Mouse (Mus musculus) kidney, postnatal 25 days (tissue): ENCODE measurements around the gene Edn3.

Experiments used
- DNase-seq, 2 experiments: peaks; one replicate each; pipeline ENCODE4 v3.0.0; 2021; ENCODE audit warnings: mixed read lengths in 2 of 2

The Edn3 gene

DNA sequence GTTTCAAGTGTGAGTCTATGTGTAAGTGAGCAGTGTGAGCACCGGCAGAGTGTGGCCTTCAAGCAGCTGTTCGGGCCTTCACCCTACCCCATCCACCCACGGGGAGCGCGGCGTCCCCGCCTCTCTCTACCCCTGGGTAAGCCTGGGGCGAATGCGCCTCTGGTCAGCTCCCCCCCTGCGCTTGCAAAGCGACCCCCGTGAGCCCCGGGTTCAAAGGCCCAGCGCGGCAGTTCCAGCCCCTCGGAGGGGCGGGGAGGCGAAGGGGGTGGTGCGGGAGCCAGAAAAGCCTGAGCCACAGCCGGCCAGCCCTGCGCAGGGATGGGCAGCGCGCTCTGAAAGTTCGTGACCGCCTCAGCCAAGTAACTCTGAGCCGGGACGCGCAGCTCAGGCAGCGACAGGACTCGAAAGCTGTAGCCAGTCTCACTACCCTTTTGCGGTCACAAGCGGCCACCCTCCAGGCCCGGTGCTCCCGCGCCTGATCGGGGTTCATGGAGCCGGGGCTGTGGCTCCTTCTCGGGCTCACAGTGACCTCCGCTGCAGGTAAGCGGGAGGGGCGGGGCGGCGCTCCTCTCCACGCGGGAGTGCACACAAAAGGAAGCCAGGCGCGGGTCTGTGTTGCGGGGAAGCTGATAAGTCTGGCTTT, at the start of gene Edn3:
TSS of gene Edn3 (plus strand) at position 141 of the 643 bp plus-strand sequence.
- peak; percentile 5 to 39 for DNase-seq

DNA sequence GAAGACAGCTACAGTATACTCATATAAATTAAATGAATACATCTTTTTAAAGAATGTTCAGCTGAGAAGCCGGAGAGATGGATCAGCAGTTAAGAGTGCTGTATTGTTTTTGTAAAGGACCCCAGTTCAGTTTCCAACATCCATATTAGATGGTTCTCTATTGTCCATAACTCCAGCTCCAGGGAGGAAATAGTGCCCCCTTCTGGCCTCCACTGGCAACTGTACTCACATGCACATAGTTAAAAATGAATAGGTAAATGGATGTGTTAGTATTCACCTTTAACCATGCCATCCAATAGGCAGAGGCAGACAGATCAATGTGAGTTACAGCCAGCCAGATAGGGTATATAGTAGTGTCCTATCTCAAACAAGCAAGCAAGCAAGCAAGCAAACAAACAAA, 48.4 kb upstream of the Edn3 start:
- no peak for DNase-seq

DNA sequence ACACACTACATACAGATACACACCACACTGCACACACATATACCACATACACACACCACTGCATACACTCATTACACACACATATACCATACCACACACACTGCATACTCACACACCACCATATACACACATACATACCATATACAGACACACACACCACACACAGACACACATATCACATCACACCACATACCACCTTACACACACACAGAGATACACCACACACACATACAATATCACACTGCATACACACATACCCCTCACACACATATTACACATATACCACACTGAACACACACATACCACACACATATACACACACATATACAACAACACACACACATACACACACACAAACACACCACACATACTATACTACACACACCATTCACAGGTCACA, 44.5 kb upstream of the Edn3 start:
- no peak for DNase-seq

DNA sequence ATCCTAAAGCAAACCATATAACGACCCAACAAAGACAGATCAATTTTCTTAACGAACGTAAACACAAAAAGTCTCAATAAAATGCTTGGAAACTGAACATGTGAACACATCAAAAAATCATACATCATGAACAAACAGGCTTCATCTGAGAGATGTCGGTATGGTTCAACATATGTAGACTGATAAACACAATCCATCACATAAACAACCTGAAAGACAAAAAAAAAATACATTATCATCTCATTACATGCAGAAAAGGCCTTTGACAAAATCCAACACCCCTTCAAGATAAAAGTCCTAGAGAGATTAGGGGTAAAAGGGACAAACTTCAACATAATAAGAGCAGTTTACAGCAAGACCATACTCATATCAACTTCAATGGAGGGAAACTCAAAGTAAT, 42.6 kb upstream of the Edn3 start:
- no peak for DNase-seq

DNA sequence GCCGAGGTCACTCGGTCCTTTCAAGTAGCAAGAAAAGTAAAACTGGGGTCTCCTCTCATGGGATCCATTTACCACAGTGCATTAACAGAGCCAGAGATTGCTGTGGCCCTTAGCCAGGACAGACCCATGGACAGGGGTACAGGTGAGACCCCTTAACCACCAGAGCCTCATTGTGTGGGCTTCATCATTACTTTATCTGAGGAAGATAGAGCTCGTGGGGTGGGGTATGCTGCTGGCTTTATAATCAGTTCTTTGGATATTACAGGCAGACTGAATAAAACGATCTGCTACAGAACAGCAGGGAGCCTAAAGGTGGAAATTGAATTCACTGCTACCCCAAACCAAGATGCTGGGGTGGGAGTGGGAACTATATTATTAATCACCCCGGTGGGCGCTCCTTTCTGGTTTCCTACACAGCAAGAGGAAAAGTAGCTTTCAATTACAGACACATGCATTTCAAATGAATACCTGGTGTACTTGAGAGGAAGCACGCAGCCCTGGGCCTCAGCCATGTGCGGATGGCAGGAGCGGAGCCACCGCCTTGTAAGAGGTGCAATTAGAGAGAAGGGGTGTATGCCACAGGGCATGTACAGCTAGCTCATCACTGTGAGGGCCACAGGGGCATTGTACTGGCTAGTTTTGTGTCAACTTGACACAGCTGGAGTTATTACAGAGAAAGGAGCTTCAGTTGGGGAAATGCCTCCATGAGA, 33.1 kb upstream of the Edn3 start:
- no peak for DNase-seq

DNA sequence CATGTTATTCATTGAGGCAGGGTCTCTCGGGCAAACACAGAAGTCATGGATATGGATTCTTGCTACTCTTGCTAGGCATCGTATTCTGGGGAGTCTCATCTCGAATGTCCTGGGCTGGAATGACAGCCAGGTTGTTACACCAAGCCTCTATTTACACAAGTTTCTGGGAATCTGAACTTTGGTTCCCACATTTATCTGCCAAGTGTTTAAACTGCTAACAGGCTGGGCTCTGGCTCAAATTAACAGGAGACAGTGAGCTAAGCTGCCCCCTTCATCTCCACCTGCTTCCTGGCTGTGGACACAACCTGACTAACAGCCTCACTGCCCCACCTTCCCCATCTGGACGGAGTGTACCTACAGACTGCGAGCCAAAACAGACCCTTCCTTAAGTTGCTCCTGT, 28.5 kb upstream of the Edn3 start:
- DNase-seq: no peak

DNA sequence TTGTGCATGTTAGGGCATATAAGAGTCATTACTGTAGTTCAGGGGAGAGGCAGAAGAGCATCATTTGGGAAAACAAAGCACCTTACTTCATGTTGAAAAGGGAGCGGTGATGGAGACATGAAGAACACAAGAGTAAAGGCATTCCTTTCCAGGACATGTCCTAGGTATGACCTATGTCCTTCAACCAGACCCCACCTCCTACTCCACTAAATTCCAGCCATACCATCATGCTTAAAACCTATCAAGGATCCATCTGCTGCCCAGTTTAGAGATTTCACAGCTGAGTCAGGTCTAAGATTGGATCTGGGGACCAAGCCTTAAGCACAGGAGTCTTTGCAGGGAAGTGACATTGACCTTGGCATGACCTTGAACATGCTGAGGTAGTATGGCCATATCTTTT, 25.1 kb upstream of the Edn3 start:
- DNase-seq: no peak

DNA sequence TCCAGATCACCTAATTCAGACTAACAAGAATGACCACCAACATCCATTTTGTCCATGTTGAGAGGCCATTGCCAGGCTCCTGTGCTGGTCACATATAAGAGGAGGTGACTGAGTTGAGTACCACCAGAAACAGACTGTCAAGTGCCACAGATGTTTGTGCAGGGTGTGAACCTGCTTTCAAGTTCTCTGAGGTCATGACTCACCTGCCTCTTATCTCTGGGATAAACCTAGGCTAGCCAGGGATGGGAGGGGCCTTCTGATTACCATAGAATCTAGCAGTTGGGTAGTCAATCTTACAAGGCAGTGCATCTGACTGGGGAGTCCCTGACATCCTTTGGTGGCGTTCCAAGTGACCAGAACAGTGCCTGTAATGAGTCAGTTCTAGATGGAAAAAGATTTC, 13.2 kb upstream of the Edn3 start:
- DNase-seq: no peak

DNA sequence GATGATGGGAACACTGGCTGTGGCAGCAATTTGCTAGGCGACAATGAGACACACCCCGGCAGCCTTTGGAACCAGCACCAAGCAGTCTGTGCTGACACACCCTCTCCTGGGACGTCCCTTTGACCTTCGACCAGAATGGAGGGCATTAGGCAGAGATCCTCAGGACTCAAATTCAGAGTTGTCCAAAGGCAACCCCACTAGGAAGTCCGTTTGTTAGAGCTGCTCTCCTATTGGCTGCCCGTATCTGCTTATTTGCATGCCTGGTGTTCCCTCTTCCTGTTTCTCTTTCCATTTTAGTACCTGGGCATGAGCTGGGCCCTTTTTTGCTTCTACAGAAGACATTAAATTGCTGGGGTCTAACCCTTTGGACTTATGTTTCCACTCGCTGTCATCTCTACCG, 12.0 kb upstream of the Edn3 start:
- no peak for DNase-seq

DNA sequence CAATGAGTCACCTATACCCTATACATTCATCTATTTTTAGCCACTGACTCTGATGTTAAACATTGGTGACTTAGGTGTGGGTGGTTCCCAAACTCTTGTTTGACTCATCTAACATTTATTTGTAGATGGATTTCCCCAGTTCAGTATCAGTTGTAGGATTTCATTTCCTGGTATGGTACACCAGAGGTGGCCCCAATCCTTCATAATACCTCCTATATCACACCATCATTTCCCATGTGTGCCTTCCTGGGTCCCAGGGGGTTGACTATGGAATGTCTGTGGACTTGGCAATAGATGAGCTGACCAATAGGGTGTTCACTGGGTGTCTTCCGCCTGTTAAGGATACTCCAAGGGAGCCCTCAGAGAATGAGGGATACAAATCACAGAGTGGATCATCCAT, 7.2 kb upstream of the Edn3 start:
- no peak for DNase-seq

DNA sequence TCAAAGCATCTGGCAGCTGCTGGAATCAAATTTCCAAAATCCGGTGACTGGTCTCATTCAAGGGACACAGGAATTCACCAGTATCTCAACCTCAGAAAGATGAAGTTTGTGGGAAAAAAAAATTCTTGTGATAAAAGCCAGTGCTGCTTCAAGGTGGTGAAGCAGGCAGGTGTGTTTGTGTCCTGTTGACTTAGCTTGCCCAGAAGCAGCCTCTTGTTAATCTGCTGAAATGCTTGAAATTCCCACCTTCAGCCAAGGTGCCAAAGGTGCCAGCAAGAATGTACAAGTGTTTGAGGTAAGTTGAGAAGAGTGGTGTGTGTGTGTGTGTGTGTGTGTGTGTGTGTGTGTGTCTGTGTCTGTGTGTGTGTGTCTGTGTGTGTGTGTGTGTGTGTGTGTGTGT, 6.2 kb upstream of the Edn3 start:
- DNase-seq: no peak

DNA sequence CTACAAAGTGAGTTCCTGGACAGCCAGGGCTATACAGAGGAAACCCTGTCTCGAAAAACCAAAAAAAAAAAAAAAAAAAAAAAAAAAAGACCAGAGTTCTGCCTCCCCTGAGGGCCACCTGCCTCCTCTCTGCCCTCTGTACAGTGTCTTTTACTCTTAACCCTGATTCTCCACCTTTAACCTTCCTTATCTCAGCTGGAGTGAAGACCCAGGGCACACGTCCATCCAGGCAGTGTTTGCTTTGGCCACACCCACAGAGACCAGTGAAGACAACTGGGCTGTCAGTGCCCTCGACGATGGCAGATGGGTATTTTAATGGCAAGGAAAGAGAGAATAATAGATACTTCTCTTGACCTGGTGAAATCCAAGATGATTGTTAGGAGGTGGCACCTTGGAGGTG, 1.2 kb upstream of the Edn3 start:
- DNase-seq: no peak

DNA sequence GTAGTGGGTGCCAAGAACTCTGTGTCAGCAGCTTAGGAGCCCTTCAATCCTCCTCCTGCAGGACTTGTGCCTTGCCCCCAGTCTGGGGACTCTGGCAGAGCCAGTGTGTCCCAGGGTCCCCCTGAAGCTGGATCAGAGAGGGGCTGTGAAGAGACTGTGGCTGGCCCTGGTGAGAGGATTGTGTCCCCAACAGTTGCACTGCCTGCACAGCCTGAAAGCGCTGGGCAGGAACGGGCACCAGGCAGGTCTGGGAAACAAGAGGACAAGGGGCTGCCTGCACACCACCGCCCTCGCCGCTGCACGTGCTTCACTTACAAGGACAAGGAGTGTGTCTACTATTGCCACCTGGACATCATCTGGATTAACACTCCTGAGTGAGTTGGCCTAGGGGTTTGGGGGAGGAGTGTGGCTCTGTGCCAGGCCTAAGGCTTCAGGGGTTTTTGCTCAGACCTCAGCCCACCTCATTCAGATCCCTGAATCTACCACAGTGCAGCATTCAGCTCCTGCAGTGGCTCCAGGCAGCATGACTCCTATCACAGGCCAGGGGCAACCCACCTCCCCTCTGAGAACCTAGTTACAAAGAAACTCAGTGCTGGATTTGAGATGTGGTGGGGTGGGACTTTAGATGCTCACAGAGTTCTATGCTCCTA, 1.2 kb downstream of the Edn3 start:
- DNase-seq: no peak

DNA sequence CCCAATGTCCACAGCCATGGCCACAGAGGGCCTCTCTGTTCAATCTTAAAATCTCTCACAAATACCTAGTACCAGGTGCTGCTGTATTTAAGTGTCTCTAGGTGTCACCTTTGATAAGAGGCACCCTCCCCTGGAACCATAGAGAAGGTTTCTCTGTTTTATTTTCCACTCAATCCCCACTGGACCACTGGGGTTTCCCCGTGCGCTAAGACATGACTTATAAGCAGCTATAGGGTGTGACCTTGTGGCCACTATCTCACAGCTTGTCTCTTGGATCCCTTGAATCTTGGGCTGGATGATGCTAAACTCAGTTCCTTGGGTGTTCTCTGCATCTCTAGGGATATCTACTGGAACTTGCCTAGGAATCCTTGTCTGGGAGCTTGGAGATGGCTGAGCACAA, 1.9 kb downstream of the Edn3 start:
- no peak for DNase-seq

DNA sequence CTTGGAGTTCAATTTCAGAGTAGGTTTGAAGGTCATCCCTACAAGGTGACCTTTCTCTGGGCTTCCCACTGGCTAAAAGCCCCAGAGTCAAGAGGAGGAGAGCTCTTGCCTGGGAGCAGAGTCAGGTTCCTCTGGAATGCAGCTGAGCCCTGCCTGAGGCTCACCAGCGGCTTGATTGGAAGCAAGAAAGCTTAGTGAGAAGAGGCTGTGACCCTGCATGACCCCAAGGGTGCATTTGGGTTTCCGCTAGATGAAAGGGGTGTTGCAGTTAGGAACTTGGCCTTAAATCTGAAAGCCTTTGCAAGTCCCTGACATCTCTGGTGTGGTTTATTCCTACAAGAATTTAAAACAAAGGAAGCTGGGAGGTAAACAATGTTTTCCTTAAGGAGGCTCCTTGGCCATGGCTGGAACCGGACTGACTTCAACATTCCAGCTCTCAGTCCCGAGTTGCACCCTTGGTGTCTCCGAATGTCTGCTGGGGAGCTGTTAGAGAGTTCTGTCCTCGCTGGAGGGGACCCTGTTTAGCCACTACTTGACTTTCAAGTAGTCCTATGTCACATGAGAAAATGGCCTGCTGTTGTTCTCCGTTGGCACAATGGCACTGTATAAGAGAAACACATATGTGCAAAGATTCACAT, 8.6 kb downstream of the Edn3 start:
- DNase-seq: peak in 1 of 2 experiments; percentile 12

DNA sequence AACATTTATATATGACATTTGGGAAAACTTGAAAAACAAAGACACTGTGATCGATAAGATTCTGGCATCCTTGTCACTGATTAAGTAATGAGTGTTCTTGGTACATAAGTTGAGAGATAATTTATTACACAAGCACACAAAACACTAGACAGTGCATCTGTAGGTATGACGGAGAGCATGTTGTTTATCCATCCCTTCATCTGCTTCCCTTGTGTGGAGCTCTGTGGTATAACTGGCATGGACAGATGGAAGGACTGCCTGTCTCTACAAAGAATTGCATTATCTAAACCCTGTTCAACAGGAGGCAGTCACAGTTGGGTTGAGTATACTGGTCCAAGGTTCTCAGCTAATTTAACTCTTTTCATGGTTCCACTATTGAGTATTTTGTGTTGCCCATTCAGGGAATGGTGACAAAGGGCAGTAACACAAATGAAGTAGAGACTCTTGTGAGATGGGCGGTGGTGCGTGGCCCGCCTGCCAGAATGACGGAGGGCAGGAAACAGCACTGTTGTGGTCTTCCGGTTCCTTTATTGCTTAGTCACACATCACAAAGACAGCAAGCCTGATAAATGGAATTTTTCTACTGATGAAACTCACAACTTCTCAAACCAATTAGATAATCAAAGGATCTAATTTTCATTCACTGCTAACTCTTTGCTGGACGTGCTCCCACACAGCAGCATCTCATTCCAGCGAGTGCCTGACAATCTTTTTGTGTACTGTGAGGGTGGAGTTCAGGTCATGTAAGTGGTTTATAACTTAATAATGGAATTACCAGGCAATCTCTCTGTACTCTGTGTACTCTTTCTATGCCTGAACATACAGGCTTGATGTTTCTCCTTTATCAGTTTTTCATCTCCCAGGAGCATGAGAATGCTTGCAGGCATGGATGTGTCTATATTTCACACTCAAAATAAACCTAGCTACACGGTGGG, 14.0 kb downstream of the Edn3 start:
- no peak for DNase-seq

DNA sequence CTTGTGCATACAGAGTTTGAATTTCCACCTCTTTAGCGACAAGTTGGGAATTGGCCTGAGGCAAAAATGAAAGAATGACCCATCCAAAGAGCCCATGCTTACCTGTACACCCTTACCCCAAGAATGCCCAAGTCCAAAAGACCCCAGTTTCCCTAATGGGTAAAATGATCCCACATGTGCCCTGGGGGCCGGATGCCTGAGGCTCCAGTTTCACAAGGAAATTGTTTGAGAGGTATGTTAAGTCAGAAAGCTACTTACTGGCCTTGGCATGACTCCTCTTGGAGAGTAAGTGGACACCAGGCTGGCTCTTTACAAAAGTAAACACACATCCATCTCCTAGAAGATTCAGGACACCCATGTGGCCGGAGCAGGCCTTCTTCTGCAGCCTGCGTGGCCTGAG, 21.6 kb downstream of the Edn3 start:
- no peak for DNase-seq

DNA sequence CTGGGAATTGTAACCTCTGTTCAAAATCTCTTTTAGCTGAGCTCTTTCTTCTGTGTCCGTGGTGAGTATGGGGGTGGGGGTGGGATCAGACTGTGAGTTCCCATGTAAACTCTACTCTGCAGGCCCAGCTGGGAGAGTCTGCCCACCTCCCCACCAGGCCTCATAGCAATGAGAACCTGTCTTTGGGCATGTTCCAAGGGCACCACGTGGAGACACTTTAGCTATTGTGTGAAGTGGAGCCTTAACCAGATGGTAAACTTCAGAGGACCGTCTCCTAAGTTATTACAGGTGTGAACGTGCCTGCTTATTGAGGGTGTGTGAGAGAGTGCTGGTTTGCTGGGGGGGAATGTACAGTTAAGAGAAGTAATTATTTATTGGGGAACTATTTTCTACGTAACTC, 22.5 kb downstream of the Edn3 start:
- no peak for DNase-seq

DNA sequence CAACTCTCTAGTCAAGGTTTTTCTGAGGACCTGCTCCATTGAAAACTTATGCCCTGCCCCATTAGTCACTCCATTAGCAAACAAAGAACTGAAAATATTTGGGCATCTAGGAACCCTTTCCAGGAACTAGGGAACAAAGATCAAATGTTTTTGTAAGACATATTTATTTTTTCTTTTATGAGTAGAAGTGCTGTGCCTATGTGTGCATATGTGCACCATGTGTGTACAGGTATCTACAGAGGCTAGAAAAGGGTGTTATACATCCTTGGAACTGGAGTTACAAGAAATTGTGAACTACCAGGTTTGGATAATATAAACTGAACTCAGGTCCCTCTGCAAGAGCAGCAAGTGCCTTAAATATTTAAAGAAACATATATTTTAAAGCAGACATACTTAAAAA, 28.4 kb downstream of the Edn3 start:
- no peak for DNase-seq

DNA sequence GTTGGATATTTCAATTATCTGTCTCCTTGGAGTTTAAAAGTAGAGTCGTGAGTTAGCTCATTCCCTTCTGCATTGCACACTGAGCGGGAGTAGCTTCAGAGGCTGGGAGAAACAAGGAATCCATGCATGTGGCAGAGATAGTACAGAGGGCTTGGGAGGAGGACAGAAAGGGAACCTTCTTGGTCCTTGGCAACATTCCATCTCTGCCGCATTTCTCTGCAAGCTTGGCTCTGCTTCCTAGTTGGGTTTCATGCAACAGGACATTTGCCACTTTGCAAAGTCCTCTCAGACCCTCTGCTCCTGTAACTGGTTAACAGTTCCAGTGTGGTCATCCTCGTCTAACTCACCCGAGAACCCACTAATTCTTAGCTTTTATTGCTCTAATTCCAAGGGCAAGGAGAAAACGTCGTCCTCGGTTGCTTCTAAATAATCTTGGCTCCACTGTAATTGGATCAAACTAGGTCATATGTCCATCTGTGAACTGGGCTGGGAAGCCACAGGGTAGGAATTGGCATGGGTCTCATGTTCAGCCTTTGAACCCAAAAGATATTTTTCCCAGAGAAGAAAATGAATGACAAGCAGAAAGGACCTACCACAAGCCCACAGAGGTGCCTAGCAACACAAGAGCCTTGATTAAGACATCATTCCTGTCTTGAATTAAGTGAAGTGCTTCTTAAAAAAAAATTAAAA, 32.2 kb downstream of the Edn3 start:
- DNase-seq: no peak

DNA sequence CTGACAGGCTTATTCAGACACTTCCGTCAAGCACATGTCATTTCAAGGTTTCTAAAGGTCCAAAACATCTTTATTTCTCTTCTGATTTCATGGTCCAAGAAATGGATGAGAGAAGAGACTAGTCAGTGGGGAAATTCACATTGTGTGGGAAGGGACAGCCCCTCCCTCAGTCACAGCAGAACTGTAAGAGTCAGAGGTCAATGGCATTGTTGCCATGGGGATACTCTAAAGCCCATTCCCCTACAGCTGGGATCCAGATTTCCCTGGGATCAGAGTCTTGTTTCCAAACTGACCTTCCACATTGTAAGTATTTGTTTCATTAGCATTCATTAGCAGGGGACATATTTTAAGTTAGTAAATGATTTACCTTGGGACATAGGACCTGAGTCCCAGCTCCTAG, 32.8 kb downstream of the Edn3 start:
- no peak for DNase-seq

DNA sequence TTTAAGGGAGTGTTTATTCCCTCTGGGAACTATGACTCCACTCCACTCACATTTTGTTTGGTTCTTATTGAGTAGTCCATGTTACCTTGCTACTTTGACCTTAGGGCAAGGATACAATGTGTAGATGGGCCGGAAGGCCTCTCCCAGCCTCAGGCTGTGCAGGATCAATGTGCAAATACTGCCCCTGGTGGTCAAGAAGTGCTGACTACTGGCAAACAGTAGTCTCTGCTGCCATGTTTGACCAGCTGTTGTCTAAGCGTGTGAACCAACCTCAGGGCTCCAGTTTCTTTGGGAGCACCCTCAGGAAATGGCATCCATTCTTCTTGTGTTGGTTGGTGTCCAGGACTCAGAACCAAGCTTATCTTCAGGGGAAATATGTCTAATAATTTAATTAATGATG, 36.6 kb downstream of the Edn3 start:
- DNase-seq: no peak
